Mouse (Mus musculus) CH12.LX (cell line): ENCODE data around the gene Capn1.

Experiments used
- EP300 ChIP-seq: IDR thresholded peaks from 2 replicates; pipeline ENCODE4 v1.6.1; 2011; ENCODE audit warnings: low read length, improper control_type of control experiment
- MAX ChIP-seq: IDR thresholded peaks from 2 replicates; pipeline ENCODE4 v1.6.1; 2011; ENCODE audit warnings: low read length, improper control_type of control experiment
- POLR2A ChIP-seq: IDR thresholded peaks from 2 replicates; pipeline ENCODE4 v1.6.1; 2011; ENCODE audit warnings: low read depth, mild to moderate bottlenecking, improper control_type of control experiment, low read length
- RAD21 ChIP-seq: IDR thresholded peaks from 2 replicates; pipeline ENCODE4 v1.6.1; 2011; ENCODE audit warnings: low read depth, mild to moderate bottlenecking, low read length, improper control_type of control experiment, moderate library complexity
- SMC3 ChIP-seq: IDR thresholded peaks from 2 replicates; pipeline ENCODE4 v1.6.1; 2011; ENCODE audit warnings: low read depth, low read length, improper control_type of control experiment
- TBP ChIP-seq: conservative IDR thresholded peaks from 2 replicates; pipeline ENCODE4 v1.6.1; 2011; ENCODE audit warnings: low read depth, low read length, improper control_type of control experiment
- USF1 ChIP-seq: IDR thresholded peaks from 2 replicates; pipeline ENCODE4 v1.6.1; 2014; ENCODE audit warnings: low read depth, mild to moderate bottlenecking, inconsistent platforms, low read length, improper control_type of control experiment
- ZNF384 ChIP-seq: IDR thresholded peaks from 2 replicates; pipeline ENCODE4 v1.6.1; 2012; ENCODE audit warnings: low read depth, low read length, improper control_type of control experiment, inconsistent platforms

DNA sequence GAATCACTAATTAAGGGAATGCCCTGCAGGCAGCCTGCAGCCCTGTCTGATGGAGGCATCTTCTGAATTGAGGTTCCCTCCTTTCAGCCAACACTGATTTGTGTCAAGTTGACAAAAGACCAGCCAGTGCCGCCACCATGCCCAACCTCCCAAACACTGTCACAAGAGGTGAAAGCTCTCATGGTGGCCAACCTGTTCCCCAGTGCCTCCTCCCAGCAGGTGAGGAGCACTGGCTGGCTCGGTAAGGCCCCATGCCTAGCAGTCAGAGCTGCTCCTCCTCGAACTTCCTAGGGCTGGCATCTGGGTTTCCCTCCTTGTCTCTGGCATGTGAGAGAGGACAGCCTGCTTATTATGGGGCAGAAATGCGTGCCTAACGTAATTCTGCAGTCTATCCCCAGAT is 76.0 kb downstream of the Capn1 start:
- TF ChIP-seq TBP (no peak), ZNF384 (no peak), SMC3 (no peak), POLR2A (no peak), EP300 (no peak), USF1 (no peak), MAX (no peak), RAD21 (no peak)
